Mouse (Mus musculus) retina, postnatal 1 day (tissue): Measurements from ENCODE around the gene Cox10.

Experiments used
- DNase-seq: peaks from one replicate; pipeline ENCODE4 v3.0.0-alpha.2; 2012

The Cox10 gene

DNA sequence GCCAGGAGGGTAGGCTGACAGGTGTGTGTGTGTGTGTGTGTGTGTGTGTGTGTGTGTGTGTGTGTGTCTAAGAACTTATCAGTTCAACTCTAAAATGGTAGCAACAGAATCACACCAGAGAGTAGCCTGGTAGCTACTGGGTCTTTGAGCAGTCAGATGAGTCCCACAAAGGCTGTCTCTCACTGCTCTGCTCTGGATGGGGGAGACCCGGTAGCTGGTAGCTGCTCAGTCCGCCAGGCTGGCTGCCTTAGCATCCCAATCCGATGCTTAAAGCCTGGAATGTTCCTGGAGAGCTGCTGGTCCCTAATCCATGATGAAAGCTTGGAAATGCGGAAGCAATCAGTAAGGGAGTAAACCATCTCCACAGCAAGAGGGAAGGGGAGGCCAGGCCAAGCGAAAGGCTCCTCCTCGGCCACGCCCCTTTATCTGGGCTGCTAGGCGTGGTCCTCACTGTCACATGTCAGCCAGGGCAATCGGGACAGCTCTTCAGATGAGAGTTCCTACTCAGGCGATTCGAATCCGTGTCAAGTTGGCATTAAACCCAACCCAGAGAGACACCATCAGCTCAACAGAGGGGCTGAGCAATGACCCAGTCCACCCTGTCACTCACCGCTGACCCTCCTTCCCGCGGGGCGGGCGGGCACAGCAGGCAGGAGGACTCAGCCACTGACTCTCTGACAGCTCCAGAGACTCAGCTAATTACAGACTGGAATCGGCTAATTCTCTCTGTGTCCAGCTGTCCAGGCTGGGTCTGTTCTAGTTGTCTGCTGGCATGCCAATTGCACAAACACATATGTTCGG is 127.2 kb downstream of the Cox10 start:
- DNase-seq, result peak; percentile 81

DNA sequence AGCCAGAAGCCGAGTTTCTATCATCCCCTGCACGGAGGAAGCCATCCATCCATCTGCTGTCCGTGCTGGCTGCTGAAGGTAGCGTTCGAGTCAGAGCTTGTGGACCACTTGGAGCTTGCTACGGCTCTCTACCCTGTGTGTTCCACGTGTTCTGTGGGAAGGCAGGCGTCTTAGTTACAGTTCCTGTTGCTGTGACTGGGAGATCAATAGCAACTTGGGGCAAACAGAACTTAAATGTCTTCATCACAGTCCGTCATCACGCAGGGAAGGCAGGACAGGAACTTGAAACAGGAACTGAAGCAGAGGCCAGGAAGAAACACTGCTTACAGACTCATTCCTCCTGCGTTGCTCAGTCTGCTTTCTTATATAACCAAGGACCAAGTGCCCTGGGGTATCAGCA is 130.9 kb downstream of the Cox10 start:
- DNase-seq, result no peak

GRCm38 (mm10) chr11:63947024-63947423 is 132.2 kb downstream of the Cox10 start:
- no peak for DNase-seq

DNA sequence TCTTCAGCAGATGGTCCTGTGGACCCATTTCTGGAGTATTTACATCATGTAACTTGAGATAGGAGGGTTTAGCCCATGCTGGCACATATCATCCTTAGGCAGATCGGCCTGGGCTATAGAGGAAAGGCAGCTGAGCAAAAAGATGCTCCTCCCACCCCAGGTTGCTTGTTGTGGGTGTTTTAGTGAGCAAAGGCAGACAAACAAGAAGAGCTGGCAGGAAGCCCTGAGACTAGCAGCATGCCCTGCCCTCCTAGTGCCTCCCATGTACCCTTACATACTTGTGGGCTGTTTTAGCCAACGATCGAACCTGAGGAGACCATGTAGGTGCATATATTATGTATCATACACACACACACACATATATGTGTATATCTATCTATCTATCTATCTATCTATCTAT is 135.3 kb downstream of the Cox10 start:
- DNase-seq, result no peak

- no peak for DNase-seq
Measured at GRCm38 (mm10) chr11:63943268-63943890, 135.9 kb downstream of the Cox10 start.

GRCm38 (mm10) chr11:63942177-63942576 is 137.1 kb downstream of the Cox10 start:
- DNase-seq, result no peak

GRCm38 (mm10) chr11:63936641-63937040 is 142.6 kb downstream of the Cox10 start:
- DNase-seq, result no peak

DNA sequence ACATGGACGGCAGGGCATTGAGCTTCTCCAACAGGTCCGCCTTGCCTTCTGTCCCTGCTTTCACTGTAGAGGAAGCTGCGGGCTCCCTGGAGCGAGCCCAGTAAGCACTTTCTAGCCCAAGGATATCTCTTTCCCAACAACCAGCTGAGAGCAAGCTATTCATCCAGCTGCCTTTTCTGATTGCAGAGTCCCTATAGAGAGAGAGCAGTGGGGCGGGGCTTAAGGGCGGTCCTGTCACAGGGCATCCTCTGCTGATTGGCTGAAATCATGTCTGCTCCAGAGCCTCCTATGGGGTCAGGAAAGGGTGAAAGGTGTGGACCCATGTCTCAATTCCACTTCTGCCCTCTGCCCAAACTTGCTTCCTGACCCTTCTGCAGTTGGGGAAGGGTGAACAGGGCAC is 152.4 kb downstream of the Cox10 start:
- DNase-seq, result no peak

GRCm38 (mm10) chr11:63925161-63925582 is 154.1 kb downstream of the Cox10 start:
- DNase-seq, result peak; percentile 79

- peak; percentile 38 for DNase-seq
Measured at GRCm38 (mm10) chr11:63924286-63924930, 154.9 kb downstream of the Cox10 start.

- no peak for DNase-seq
Measured at GRCm38 (mm10) chr11:63923386-63923785, 155.9 kb downstream of the Cox10 start.

DNA sequence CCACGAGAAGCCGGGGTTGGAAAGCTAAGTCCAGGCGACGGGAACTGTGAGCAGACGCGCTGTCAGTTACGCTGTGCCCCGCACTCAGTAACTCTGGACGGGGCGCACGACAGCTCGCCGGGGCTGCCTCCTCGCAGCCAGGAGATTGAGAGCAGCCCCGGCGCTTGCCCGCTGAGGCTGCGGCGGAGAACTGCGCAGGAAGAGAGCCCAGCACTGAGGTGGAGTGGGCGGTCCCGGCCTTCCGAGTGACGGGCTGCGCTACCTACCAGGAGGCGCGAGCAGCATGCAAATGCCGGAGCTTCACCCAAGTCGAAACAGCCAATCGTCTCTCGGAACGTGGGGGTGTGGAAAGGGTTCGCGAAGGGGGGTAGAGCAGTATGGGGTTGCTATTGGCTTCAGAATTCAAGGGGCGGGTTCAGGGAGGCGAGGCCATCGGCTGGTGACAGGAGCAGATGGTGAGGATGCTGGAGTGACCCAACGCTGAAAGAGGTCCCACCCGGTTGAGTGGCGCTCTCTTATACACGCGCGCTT is 157.1 kb downstream of the Cox10 start, which contains the start of gene Hs3st3b1:
Gene Hs3st3b1, minus strand, starts transcription at position 200 of the 531 bp plus-strand sequence.
- peak; percentile 99 for DNase-seq

- DNase-seq, result peak; percentile 47
Measured at GRCm38 (mm10) chr11:63921044-63921951, 158.0 kb downstream of the Cox10 start.

DNA sequence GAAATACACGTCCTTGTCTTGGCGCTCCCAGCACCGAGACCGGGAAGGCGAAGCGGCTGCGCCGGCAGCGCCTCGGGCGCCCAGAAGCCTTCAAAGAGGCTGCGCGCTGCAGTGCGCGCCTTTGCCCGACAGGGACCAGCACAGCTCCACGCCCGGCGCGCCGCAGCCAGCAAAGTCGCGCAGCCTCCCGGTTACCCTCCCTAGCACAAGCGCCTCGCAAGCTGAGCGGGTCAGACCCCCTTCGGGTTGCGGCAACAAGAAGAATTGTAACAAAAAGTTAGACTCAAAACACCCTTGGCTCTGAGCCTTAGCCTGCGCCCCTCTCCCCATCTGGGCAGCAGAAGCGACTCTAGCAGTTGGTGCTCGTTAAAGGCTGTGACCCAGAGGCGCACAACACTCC is 158.7 kb downstream of the Cox10 start:
- DNase-seq, result peak; percentile 89

- DNase-seq, result no peak
Measured at GRCm38 (mm10) chr11:63919211-63920098, 159.8 kb downstream of the Cox10 start.

- DNase-seq, result no peak
Measured at GRCm38 (mm10) chr11:63918321-63919105, 160.8 kb downstream of the Cox10 start.

DNA sequence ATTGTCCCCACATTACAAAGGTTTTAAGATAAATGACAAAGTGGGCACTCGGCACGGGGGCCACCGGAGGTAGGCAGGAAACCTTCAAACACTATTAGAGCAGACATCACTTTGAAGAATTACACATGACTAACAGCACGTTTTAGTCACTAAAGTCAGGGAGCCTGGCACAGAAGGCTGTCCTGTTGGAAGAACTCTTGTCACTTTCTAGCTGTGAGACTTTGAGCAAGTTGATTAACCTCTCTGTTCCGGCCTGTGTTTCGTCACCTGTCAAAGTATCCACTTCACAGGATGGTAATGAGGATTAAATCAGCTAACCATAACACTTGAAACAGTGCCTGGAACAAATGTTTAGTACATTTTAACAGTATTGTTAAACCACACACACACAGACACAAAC is 161.7 kb downstream of the Cox10 start:
- DNase-seq, result no peak

DNA sequence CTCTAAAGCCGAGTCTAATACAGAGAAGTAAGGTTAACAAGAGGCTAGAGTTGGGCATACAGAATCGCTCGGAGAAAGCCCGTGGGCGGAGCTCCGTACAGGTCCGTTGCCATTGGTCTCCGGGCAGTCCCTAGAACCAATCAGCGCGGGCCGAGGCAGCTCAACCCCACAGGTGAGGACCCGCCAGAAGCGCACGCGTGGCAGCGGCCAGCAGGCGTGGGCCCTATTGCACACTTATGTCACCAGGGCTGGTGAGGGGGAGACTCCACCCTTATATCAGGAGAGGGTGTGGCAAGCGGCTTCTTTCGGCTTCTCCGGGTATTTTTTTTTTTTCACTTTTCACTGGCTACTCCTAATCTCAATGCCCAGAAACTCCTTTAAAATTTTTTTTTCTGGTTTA is 164.9 kb downstream of the Cox10 start:
- peak; percentile 78 for DNase-seq

DNA sequence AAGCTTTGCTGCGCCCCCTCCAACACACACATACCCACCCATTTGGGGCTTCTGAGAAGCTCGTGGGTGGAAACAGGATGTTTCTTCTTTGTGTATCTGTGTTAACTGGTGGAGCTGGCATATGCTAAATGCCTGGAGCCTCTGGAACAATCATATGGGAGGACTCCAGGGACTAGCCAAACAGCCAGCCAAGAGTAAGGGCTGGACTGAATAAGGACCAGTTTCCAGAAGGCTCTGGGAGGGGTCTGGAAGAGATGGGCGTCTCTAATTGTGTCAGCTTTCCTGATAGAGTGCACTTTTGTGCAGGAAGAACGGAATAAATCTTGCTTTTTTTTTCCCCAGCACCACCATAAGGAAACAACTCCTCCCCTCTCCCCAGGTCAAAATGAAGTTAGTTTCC is 165.3 kb downstream of the Cox10 start:
- DNase-seq, result no peak
